Mouse (Mus musculus) cerebellum, adult (tissue): ENCODE measurements around the gene Ldhd.
"Not testable (repeated sequence)": the region's sequence is repeated elsewhere in the genome, so short reads cannot be mapped to it uniquely, and the experiment has no call there.

Experiments
- ATAC-seq: cut with Nextera tagmentation; 2 replicates; pipeline ENCODE4 v1.9.2; 2017; ENCODE audit warnings: mild to moderate bottlenecking, moderate library complexity, mixed read lengths; ENCODE audit not compliant: insufficient number of reproducible peaks, low FRiP score, low TSS enrichment

Ldhd gene

DNA sequence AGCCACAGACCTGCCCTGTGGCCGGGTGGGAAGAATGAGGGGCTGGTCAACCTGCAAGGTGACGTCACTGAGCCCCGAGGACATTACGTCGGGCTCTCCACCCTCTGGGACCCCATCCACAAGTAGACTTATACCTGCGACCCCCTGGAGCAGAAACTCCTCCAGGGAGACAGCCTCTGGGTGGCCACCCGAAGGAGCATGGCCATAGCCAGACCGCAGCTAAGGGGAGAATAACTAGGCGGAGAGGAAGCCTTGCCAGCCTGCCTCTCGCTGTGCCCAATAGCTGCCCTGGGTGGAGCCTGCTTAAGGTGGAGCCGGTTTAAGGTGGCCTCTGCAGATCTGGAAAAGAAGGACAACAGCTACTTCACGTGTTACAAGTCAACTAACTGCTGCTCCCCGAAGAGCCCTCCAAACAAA, at the start of gene Ldhd:
TSS of gene Ldhd (minus strand) at position 270 of the 417 bp plus-strand sequence.
- peak; percentile 86 for ATAC-seq

DNA sequence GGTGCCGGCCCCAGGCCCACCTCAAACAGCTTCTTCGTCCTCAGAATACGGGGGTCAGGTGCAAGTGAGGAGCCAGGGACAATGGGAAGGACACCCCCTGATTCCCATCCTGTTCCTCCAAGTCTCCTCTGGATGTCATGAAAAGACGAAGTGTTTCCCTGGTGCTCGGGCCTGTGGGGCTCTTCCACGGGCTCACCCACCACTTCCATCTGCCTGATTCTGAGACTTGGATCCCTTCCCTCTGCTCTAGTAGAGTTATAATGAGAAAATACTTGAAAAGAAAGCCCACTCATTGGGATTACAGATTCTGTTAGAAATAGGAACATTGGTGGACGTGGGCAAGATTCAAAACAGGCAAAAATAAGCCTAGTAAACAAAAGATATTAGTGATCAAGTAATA, 48.7 kb upstream of the Ldhd start:
- ATAC-seq = no peak

DNA sequence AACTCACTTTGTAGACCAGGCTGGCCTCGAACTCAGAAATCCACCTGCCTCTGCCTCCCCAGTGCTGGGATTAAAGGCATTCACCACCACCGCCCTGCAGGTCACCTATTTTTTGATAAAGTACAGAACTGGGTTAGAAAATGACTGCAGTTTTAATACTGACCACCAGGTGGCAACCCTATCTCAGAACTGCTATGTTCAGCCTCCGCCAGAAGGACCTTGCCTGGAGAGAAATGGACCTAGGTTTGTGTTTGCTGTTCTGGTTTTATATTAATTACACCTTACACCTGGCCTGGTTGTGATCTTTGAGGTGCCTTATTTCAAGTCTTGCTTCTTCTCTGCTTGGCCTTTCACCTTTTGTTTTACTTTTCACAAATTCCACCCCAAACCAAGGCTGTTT, 47.9 kb upstream of the Ldhd start:
- ATAC-seq = peak; percentile 58; the same call in 1 of the 2 replicates

DNA sequence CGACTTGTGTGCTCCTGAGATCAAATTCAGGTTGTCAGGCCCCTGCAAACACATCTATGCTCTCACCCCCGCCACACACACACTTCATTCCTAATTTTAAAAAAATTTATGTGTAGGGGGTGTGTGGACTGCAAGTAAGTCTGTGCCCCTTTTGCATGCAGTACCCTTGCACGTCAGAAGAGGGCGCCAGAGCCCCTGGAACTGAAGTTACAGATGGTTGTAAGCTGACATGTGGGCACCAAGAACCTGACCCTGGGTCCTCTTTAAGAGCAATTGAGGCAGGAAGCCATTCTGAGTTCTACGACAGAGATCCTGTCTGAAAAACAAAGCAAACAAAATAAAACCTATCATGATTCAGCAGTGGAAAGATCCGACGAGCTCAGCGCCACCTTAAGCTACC, 46.1 kb upstream of the Ldhd start:
- no peak for ATAC-seq

DNA sequence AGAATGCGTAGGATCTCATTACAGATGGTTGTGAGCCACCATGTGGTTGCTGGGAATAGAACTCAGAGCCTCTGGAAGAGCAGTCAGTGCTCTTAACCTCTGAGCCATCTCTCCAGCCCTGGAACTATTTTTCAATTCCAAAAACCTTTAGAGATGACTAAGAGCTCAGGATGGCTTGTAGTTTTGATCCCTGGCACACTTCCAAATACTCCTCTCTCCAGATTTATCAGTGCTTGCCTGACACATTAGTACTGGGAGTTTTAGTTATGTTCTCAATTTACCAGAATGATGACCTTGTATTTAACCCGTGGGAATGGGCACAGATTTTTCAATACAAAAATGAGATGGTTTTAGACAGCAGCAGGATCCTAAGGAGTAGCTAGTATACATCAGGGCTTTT, 36.6 kb upstream of the Ldhd start:
- no peak for ATAC-seq

DNA sequence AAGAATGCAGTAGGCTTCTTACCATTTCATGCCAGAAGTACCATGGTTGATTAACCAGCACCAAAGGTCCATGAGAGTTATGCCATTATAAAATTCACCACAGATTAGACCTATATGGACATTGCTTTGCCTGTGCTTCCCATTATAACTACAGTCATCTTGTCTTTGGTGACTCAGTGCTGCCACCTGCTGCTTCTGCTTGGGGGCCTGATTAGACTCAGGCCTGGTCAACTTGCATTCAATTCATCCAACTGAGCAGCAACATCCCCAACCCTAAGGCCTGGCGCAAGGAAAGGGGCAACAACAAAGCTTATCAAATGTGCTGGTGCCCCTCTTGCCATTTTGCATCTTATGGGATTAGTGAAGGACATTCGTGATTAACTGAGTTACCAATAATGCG, 32.3 kb upstream of the Ldhd start:
- ATAC-seq = peak; percentile 64; the same call in 1 of the 2 replicates

DNA sequence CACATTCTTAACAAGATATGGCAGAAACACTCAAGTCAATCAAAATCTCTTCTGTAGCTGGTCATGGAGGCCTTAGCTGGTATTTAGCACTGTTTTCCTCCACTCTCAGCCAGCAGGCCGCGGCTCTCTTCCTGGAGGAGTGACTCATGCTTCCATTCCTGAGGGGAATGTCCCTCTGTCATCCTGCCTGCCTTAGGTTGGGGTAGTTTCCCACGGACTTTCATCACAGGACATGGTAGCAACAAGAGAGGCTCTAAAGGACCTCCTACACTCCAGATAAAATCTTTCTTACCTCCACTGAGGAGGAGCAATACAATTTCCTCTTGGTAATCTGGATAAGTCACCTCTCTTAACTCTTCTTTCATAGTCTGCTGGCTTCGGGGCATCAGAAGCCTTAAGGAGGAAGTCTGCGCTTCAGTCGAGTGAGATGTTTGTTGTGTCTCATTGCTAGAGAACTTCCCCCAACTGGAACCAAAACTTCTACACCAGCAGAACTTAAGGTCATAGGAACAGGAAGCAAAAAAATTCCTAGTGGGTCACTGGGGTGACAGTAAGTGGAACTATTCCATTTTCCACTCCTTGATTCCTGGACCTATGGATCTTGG, 28.7 kb upstream of the Ldhd start:
- ATAC-seq = no peak

DNA sequence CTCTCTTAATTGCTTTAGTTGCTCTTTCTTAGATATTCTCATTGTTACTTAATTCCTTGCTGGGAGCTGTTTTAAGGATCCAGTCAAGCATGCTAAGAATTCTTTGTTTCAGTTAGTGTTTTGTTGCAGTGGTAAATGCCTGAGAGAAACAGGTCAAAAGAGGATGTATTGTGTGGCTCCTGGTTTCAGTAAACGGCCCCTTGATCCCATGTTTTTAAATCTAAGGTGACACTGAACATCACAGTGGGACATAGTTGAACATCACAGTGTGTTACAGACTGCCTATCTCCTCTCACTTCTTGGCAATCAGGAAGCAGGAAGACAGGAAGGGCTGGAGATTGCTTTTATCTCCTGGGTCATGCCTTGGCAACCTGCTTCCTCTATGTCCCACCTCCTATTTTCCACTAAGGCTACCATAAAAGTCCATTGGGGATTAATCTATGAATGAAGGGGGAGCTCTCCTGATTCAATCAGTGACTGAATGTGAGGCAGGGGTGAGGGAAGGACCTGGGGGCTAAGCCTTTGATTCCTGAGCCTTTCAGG, 27.2 kb upstream of the Ldhd start:
- no peak for ATAC-seq

DNA sequence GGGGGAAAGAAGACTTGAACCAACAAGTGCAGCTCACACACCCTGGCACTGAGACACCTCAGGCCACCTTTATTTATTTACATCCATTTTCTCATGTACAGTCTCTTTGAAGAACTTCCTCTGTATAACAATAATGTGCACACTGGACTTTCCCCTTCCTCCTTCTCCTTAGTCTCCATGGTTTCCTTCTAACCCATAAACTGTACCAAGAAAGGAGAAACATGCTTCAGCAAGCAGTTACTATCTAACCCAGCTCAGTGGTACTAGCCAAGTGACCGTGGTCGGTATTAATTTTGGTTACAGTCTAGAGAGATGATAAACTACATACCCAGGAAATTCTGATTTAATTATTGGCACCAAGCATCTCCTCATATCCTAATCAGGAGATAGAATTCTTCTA, 23.4 kb upstream of the Ldhd start:
- ATAC-seq = no peak

DNA sequence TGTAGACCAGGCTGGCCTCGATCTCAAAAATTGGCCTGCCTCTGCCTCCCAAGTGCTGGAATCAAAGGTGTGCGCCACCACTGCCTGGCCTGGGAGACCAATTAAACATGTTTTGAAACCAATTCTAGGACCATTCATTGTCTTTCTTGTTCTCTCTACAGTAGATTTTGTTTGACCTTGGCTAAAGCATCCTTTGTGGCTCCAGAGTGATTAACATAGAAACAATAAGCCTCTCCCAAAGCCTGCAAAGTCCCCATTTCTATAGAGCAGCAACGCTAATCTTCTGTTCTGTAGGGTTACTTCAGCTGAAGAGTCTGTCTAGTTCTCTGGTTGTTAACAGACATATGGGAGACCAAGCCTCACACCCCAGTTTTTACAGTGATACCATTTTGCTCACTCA, 20.5 kb upstream of the Ldhd start:
- ATAC-seq = no peak

DNA sequence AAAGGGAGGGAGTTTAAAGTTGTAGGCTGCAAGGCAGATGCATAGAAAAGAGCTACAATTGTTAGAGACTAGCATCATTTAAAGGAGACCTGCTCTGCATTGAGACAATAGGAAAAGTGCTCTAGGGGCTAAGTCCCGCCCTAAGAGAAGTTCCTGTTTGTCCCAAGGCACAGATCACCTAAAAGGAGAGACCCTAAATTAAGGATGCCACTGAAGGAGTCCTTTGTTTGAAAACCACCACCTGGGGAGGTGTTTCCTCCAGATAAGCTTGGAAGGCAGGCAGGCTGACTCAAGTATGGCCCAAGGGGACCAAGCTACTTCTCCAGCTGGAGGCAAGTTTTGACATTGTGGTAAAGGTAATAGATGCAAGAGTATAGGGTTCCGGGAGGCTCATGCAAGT, 18.7 kb upstream of the Ldhd start:
- no peak for ATAC-seq

DNA sequence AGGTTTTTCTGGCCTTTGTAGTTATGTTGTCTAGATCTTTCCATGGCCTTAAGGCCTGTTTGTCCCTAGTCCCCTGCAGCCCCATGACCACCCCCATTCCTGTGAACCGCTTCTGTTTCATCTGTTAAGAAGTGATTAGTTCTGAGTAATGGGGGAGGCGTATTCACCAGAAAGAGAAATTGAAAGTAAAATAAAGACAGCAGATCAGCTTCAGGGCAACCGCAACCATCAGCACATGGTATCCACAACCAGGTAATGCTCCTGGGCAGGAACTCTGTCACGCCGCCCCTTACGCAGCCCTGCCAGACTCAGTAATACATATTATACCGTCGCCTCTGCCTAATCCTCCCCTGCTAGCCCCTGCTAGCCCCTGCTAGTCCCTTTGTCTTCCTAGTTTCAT, 15.5 kb upstream of the Ldhd start:
- no peak for ATAC-seq

DNA sequence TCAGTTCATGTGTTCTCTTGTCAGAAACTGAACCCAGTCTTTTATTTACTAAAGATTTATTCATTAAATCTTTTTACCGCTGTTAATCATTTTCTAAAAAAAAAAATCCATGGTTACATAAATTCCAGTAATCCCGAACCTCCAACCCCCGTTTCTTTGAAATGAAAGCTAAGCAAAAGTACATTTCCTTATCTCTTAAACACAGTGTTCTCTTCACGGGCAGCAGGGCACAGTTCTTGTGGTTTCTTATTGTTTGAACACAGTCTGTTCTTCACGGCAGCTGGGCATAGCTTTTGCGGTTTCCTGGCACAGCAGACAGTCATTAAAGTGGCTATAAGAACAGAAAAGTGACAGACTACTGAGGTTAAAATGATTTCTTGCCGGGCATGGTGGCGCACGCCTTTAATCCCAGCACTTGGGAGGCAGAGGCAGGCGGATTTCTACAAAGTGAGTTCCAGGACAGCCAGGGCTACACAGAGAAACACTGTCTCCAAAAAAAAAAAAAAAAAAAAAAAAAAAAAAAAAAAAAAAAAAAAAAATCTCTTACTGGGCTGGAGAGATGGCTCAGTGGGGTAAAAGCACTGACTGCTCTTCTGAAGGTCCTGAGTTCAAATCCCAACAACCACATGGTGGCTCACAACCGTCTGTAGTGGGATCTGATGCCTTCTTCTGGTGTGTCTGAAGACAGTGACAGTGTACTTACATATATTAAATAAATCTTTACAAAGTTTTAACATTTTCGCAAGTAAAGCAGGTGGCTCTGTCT, 14.3 kb upstream of the Ldhd start:
- not testable (repeated sequence) for ATAC-seq

DNA sequence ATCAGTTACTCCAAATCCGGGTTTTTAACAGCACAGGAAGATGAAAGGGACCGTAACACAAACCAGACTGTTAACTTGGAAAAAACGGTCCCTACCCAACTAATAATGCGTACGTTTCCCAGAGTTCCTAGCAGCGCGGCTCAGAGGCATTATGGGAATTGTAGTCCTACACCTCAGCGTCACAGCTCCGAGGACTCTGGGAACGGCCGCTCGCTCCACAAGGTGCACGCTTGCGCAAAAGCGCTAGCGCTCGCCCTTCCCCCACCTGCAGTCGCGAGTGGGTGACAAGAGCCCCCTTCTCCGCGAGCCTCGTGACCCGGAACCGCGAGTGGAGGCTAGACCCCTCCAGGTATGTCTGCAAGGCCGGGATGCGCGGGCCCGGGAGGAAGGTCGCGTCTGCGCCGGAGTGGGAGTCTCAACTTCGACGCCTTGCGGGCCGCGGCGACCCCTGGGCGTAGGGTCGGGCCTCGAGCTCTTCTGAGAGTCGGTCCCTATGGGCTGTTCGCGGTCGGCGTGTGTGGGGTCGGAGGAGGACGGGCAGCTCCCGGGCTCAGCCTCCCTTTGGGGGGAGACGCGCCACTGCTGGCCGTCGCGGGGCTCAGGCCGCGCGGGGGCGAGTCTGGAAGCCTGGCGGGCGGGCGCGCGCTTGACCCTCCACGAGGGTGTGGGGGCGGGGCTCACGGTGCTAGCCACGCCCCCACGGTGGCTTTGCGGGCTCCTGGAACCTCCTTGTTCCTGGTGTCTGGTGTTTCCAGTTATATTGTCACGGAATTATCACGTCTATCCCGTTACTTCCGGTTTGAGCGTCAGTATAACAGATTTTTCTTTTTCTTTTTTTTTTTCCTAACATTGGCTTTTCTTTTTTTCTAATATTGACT, 13.3 kb upstream of the Ldhd start, which contains the start of gene Zfp1:
TSS of gene Zfp1 (plus strand) at position 138 of the 878 bp plus-strand sequence.
- ATAC-seq = peak; percentile 98

DNA sequence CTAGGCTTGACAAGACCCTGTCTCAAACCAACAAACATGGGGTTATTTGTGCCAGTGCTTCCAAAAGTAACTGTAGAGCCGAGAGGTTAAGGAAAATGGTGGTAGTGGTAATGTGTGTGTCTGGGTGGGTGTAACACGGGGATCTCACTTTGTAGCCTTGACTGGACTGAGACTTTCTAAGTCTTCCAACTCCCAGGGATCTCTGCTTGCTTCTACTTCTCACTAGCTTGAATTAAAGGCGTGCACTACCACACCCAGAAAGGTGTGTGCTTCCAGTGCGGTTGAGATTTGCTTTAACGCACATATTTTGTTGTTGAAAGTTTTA, 12.7 kb upstream of the Ldhd start:
- ATAC-seq = no peak; the same call in 1 of the 2 replicates

DNA sequence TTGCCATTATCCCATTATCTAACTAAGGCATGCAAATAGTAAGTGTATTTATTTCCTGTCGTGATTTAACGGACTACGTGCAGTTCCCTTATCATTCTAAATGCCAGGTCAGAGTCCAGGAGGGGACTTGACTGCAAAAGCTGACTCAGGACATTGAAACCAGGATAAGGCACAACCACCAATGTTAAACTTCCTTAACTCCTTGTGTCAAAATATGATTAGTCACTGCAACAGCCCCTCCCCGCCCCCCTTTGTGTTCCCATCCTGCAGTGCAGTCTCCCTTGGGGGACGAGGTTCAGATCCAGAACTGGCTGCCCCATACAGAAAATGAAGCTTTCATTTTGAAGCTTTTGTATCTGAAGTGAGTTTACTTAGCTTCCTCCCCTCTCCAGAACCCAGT, 12.3 kb upstream of the Ldhd start:
- ATAC-seq = no peak

DNA sequence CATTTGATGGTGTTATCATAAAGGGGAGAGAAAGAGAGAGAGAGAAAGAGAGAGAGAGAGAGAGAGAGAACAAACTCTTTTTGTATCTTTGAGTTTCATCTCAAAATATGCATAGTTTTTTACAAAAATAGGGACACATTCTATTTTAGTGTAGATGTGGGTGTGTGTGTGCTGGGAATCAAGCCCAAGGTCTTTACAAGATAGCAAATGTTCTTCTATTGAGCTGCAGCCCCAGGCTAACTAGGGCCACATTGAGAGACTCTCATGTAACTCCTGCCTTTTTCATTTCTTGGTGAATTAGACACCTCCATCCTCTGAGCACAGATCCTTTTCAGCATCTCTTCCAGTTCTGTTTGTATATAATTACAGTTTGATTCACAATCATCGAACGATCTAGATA, 10.9 kb upstream of the Ldhd start:
- ATAC-seq = no peak

DNA sequence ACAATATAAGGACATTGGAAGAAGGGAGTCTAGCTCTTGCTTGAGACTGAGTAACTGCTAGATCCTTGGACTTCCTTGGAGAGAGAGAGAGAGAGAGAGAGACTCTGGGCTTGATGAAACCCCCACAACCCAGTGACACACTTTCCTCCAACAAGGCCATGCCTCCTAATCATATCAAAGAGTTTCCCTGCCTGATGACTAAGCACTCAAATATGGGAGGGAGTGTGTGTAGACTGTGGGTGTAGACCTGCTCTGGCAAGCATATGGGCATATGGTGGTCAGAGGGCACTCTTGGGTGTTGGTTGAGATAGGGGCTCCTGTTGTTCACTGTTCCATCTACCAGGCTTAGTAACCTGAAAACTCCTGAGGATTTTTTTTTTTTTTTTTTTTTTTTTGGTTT, 7.9 kb upstream of the Ldhd start:
- no peak for ATAC-seq

DNA sequence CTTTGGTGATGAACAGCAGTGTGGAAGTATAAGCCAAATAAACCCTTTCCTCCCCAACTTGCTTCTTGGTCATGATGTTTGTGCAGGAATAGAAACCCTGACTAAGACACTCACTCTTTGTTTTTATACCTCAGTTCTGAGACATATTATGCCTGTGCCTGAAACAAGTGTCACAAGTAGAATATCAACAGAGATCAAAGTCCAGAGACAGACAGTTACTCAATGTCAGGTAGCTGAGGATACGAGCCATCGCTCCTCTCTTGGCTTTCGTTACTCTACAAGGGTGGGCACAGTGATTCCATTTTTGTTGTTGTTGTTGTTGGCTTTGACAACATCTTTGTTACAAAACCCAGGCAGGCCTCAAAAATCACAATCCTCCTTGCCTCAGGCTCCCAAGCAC, 2.8 kb upstream of the Ldhd start:
- no peak for ATAC-seq

DNA sequence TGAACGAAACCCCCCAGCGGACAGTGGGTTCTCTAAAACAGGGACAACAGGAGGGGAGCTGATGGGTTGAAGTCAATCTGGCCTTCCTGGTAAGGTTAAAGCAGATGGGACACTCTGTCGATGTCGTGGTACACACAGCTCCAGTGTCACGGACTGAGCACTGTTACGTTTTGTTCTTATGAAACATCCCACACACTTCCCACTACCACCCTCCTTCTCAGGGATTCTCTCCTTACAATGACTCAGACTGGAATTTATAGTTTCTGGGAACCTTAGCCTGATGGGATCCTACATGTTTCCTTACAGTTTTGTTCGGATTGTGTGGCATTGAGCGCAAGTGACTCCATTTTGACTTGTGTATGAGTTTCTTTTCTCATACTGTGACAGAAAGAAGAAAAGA, 1.4 kb upstream of the Ldhd start:
- ATAC-seq = no peak

DNA sequence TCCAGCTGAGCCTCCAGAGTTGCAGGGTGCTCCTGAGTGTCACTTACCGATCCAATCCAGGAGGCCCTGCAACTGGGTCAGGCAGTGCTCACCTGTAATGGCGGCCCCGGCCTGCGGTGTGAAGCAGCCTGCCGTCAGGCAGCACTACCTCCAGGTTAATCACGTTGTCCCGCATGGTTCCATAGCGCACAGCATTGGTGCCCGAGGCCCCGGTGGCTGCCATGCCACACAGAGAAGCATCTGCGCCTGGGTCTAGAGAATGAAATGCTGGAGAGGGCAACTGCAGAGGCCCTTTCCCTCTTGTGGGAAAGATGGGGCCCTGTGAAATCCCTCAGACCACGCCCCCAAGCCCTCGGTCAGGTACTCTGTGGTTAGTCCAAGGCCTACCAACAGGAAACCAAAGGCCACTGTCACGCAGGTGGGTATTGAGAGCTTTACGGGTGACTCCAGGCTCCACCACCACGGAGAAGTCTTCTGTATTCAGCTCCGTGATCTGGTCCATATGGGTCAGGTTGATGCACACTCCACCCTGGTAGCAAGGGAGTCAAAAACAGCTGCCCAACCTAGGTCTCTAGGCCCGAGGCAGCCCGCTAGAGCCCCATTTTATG, 1.2 kb downstream of the Ldhd start:
- ATAC-seq = no peak
